Mouse (Mus musculus): ENCODE results near the gene Cldn10.

The Cldn10 gene

DNA sequence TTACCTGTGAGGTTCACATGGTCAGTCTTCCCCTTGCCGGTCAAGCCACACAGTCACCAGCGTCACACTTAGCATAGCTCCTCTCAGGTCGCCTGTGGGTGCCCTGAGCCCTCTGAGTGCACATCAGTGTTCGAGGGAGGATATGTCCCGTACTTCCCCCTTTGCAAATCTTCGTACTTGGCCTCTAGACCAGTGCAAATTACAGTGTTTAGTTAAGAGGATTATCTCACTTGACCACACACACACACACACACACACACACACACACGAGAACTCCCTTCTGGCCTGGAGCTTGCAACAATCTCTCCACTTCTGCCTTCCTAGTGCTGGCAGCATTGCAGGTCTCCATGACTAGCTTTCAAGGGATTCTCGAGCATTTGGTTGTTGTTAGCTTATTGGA lies 38.6 kb downstream of the Cldn10 start:
- DNase-seq (ENCODE audit: low read depth in 1 of 2, low spot score in 2 of 2), result no peak

DNA sequence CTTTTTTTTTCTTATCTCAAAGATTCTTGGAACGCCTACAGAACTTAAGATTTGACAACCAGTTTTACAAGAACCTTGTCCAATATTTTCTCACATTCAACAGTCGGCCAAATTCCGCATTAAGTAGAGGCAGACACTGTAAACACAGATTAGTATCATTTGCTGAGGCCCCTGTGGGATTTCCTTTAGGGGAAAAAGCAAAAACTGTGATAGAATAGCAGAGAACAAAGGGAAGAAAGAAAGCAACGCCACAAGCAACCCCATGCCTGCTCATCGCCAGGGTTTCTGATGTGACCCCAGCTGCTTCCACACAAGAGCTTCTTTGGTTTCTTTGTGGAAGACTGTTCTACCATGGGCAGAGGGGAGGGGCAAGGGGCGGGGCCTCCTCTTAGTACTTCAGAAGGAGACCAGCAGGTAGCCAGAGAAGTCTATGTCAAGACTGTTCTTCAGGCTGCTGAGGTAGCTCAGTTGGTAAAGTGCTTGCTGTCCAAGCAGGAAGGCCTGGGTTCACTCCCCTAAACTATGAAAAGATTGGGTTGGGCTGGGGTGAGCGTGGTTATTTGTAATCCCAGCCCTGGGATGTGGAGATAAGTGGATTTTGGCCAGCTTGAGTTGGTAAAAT lies 39.7 kb downstream of the Cldn10 start:
- no peak for DNase-seq (ENCODE audit: low read depth in 1 of 2, low spot score in 2 of 2)

DNA sequence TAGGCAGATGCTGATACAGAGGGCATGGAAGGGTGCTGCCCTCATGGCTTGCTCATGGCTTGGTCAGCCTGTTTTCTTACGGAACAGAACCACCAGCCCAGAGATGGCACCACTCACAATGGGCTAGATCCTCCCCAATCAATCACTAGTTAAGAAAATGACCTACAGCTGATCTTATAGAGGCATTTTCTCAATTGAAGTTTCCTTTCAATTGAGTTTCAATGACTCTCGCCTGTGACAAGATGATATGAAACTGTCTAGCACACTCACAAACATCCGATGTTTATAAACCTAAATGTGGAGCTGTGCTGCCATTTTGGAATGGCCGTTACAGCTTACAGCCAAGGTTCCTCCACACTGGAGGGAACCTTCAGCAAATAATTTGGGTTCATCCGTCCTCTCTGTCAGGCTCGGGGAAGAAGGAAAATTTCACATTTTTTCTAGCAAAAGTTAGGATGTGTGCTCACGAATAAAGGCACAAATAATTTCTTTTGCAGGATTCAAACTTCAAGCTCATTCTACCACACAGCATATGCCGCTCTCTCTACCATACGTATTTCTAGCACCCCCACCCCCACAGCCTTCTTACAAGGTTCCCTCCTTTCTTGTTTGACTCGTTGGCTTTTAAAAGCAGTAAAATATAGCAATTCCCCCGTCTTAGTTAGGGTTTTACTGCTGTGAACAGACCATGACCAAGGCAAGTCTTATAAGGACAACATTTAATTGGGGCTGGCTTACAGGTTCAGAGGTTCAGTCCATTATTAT lies 41.8 kb downstream of the Cldn10 start:
- DNase-seq (ENCODE audit: low read depth in 1 of 2, low spot score in 2 of 2), result no peak

DNA sequence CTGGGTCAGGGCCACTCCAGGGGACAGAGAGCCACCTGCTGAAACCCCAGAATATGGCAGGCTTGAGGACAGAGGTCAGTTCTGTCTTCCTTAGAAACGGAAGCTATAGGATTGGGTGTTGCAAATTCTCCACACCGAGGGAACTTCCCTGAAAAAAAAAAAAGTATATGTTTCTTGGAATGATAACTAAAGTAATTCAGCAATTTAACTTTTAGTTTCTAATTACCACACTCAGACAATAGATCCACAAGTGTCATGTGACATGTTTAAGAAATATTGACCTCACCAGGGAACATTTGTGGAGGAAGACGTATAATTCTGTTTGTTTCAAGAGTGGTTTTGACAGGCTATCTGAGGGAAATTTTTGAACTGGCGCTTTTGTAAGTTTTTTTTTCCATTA lies 43.9 kb downstream of the Cldn10 start:
- no peak for DNase-seq (ENCODE audit: low read depth in 1 of 2, low spot score in 2 of 2)

DNA sequence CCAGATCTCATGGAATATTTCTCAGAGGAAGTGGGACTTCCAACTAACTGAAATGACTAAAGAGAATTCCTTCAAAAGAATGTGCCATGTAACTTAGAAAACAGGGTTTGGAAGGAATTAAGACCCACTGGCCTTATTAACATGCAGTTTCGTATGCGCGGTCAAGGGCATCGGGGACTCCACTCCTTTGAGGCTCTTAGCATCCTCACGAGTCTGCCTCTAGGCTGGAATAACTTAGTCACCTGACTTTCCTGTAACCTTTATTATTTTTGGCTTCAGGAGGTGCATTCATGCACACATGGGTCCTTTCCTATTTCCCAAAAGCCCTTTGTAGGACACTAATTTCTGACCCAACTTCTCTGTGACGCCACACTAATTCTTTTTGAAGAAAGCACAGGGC lies 45.5 kb downstream of the Cldn10 start:
- DNase-seq (ENCODE audit: low read depth in 1 of 2, low spot score in 2 of 2), result no peak

DNA sequence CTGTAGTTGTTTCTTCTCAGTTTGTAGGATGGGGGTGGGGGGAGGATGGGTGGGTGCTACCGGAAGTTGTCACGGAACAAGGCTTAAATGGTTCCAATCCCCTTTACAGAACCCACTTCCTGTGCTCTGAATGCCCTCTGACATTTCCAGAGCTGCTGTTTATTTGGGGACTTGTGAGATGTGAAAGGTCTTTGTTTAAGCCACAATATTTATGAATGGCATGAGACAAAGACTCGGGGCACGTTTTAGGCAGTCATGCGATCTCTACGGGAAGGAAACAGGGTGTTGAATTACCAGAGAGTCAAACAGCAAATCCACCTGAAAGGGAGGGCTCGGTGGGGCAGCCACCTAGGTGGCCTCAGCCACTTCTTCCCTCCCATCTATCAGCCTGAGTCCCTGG lies 46.6 kb downstream of the Cldn10 start:
- no peak for DNase-seq (ENCODE audit: low read depth in 1 of 2, low spot score in 2 of 2)

DNA sequence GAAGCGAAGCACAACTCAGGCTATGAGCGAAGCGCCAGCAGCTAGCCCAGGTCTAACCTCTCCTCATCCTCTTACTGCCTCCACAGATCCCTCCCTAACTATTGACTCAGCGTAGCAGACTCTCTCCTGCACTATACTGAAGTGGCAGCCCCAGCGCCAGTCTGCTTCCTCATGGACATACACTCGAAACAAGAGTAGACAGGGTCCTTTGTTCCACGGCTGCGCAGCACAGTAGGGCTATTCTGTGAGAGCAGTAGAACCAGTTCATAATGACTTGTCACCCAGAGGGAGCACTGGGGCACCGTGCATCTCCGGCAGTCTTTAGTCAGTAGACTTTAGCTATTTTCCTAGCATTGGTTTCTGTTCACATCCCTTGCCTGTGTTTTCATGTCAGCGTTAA lies 48.4 kb downstream of the Cldn10 start:
- no peak for DNase-seq (ENCODE audit: low read depth in 1 of 2, low spot score in 2 of 2)

DNA sequence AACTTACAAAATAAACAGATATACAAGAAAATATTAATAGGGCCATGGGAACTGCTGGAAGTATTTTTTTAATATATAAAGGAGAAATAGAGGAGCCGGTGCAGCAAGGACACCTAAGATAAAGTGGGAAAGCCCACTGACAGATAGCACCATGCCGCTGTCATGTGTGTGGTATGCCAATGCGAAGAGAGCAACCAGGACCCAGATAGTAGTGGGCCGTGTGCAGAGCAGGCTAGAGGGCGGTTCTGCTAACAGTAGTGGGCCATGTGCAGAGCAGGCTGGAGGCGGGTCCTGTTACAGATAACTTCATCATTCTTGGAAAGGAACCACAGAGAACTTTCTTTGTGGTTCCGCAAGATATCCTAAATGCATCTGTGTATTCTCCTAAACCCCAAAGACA lies 49.0 kb downstream of the Cldn10 start:
- DNase-seq (ENCODE audit: low read depth in 1 of 2, low spot score in 2 of 2), result no peak

DNA sequence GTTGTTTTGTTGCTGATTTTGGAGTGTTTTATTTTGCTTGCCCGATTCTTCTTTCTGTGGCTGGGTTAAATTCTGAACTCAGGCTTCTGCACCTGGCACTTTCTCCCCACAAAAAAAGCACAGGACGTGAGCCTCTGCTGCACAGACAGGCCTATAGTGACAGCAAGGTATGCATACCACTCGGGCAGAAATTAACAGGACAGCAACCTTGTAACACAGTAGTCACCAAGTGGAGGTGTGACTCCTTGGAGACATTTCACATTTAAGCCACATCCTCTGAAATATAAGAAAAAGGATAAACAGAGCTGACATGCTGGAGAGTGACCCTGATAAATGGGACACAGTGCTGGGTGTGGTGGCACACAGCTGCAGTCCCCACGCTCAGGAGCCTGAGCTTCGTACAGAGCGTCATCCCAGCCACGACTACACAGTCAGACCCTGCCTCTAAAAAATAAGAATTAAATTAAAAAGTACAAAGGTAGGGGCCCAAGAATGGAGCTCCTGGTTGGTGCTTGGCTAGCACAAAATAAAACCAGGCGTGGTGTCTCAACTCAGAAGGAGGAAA lies 50.9 kb downstream of the Cldn10 start:
- DNase-seq (ENCODE audit: low read depth in 1 of 2, low spot score in 2 of 2), result no peak

DNA sequence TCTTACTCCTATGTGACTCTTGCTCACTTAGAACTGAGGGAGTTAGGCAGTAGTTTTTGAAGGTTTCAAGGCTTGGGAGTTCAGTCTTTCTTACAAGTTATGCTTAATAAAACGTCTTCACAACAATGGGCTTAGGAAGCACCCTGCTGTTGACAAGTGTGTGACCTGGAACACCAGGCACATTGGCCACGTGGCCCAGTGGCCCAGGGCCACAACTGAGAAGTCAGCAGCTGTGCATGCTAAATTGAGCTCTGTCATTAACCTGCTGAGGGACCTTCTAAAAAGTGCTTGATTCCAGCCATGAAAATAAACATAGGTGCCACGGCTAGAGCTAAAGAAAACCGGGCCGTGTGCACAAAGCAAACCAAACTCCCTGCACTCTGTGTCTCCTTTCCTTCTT lies 51.7 kb downstream of the Cldn10 start:
- no peak for DNase-seq (ENCODE audit: low read depth in 1 of 2, low spot score in 2 of 2)

DNA sequence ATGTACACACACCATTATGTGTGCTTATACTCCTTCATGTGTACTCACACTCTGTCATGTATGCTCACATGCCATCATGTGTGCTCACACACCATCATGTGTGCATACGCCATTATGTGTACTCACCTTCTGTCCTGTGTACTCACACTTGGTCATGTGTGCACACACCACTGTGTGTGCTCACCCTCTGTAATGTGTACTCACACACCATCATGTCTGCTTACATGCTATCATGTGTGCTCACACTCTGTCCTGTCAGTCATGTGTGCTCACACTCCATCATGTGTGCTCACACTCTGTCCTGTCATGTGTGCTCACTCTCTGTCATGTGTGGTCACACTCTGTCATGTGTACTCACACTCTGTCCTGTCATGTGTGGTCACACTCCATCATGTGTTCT lies 52.3 kb downstream of the Cldn10 start:
- DNase-seq (ENCODE audit: low read depth in 1 of 2, low spot score in 2 of 2), result no peak

DNA sequence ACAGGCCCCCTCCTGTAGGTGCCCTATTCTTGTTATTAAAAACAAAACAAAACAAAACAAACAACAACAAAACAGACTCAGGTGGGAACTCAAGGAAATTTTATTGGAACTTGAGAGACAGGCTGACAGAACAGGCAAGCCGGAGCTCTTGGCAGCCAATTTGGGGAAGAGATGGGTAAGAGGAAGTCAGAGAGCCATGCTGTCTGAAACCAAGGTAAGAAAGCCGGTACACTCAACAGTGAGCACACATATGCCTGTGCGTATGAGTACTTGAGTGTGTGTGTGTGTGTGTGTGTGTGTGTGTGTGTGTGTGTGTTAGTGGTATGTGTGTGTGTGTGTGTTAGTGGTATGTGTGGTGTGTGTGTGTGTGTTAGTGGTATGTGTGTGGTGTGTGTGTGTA lies 54.6 kb downstream of the Cldn10 start:
- no peak for DNase-seq (ENCODE audit: low read depth in 1 of 2, low spot score in 2 of 2)

DNA sequence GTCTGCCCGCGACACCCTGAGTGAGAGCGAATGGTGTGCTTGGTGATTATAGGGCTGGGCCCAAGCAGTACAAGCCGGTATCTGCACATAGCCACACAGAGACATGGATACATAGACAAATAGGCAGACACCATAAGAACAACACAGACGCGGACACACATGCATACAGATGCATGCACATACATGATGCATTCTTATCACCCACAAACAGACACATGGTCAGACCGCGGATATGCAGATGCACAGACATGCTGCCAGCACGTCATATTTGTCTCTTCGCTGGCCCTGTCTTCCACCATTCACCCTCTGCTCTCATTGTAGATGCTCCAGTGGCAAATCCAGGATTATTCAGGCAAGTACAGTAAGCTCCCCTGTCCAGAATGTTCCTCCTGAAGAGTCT lies 59.1 kb downstream of the Cldn10 start:
- no peak for DNase-seq (ENCODE audit: low read depth in 1 of 2, low spot score in 2 of 2)

DNA sequence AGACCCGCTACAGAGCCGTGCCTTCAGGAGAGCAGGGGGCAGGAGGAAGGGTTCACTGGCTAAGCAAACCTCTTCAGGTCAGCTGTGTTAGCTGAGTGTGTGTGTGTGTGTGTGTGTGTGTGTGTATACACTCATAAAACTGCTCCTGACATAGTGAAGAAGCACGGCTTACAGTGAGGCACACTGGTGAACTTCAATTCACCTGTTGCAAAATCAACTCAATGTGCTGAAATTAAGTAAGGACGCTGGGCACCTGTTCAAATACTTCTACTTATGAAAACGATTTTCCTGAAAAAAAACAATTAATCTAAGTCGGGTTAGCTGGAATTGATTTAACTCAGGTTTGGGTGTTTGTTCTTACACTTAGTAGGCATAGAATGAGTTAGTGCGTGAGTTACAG lies 60.5 kb downstream of the Cldn10 start:
- no peak for DNase-seq (ENCODE audit: low read depth in 1 of 2, low spot score in 2 of 2)

DNA sequence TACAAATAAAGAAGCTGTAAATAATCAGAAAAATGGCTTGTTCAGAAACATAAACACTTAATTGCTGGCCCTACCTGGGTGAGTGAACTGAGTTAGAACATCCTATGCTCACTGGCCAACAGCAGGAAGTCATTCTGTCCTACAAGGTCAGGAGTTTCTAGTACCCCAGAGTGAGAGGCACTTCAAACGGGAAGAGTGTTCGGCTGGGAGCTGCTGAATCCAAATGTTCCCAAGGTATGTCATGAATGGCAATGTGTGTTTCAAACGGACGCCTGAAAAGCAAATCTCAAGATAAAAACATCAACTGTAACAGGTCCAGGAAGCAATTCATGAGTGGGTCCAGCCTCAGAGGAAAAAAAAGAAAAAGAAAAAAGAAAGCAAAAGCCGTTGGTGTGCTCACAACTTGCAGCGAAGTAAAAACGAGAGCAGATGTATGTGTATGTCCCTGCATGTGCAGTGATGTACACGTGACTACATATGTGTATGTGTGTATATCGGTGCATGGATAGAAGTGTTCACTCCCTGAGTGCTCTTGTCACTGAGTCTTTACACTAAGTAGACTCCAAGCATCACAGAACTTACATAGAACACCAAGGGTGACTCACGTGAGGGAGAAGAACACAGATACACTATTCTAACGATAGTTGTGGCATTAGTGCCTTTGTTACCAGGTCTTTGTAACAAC lies 62.4 kb downstream of the Cldn10 start:
- DNase-seq (ENCODE audit: low read depth in 1 of 2, low spot score in 2 of 2), result no peak

DNA sequence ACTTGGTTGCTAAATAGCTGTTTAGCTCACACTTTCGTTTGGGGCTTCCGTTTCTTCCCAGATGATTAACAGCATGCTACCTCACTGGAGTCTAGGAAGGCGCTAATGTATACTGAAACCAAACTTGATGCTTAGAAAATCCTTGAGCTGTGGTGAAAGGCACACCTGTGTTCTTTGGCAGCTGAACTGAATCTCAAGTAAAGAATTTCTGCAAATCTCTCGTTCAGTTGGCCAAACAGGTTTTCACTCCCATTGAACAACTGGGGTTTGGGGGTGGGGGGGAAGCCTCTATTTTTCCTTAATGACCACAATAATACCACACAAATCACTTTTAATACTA lies 63.0 kb downstream of the Cldn10 start:
- no peak for DNase-seq (ENCODE audit: low read depth in 1 of 2, low spot score in 2 of 2)

DNA sequence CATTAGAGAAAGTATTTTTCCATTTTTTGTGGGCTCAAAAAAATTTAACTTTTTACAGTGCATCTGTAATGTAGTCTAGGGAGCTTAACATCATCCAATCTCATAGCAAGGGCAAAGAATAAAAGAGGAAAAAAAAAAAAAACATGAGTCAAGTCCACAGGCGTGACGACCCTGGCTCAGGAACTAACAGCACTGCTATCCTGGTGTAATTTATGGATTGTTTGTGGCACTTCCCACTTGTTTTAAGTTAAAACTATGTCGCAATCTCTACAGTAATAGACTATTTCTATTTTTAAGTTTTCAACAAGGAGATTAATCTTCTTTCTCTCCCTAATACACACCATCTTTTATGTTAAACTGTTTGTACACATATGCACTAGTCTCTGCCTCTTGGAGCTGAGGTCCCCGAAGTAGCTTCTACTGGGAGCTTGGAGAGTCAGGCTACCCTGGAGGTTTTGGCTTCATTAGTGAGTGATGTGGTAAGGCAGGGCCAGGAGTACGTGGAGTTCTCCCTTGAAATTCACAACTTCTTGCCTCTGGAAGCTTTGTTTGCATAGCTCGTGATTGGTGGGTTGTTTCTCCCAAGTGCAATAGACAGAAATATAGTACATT lies 63.9 kb downstream of the Cldn10 start:
- DNase-seq (ENCODE audit: low read depth in 1 of 2, low spot score in 2 of 2), result no peak

DNA sequence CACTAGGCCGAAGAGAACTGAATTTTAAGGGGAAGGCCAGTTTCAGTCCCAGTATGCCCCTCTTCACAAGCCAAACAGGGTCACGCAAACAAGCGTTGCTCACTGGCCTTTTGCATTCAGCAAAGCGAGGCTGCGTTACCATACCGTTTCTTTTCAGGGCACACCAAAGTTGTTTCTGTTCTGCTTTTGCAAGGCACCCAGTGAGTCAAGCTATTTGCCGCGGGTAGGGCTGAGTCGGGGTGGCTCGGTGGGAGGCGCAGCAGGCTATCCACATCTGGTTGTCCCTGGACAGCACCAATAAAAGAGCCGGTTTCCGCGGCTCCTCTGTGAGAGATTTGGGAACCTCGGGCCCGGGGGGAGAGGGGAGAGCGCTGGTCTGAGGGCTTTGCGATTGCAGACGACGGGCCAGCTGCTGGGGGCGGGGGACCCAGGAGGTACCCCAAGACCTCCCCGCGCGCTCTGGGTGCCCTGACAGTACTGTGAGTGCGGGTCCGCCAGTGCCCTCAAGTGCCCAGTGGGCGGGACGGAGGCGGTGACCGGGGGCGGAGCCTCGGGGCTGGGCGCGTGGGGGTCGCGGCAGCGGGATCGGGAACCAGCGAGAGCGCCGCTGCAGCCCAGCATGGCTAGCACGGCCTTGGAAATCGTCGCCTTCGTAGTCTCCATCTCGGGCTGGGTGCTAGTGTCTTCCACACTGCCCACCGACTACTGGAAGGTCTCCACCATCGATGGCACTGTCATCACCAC lies 66.8 kb downstream of the Cldn10 start:
- peak; percentile 64 to 68 for DNase-seq (ENCODE audit: low read depth in 1 of 2, low spot score in 2 of 2)

DNA sequence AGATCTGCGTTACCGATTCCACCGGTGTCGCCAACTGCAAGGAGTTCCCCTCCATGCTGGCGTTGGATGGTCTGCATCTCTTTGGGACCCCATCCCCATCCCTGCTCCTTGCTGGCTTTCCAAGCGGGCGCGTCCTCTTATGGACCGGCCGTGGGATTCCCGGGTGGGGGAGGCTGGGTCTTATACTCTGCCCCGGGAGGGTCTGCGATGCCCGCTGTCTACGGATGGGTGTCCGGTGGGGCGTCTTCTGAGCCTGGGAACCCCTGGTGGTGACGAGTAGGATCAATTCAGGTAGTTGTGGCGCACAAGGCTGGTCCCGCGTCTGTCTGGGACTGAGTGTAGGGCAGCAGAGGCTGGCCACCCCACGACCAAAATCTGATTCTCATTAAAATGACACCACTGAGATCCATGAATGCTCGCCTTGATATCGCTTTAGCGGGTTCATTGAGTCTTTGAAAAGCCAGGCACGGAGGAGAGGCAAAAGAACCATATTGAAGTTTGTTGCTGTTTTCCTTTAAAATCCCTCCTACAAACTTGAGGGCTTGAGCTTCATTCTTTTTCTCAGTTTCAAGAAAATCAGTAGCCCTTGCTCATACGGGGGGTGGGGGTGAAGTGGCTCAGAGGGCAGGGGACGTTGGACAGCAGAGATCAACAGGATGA lies 67.6 kb downstream of the Cldn10 start:
- DNase-seq (ENCODE audit: low read depth in 1 of 2, low spot score in 2 of 2), result no peak

DNA sequence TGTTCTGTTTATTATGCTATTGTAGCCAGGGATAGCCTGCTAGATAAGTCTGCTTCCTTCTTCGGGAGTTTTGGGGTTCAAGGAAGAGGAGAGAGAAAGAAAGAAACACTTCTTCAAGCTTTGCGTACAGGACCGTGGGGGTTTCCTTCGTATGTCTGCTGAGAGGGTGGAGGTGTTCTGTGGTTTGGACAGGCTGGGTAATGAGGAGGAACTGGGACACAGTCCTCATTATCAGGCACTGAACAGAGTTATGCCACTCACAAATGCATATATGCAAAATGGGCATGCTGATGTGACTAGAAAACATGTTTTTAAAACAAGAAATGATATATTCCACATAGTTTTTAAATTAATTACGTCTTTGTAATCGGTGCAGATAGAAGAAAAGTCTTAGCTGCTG lies 68.9 kb downstream of the Cldn10 start:
- DNase-seq (ENCODE audit: low read depth in 1 of 2, low spot score in 2 of 2), result no peak

DNA sequence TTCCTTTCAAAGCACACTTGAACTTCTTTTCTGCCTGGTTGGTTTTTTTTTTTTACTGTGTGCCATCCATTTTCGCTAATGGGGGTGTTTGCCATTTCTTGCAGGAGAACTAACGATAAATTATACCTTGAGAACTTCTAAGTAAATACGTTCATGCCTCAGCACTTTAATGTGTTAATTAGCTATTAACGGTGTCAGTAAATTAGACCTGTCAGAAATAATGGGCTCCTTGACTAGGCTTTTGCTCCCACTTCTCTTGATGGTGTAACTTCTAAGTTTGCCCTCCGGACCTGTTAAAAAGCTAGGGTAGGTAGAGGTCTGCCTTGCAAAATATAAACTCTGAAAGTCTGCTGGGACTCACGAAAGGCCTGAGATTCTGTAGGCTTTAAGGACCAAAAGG lies 70.6 kb downstream of the Cldn10 start:
- no peak for DNase-seq (ENCODE audit: low read depth in 1 of 2, low spot score in 2 of 2)
